Mouse (Mus musculus): ENCODE measurements around the gene Rspo3. TPM values are rescaled to one million over a fixed set of nuclear protein-coding genes. Genes with fewer than 3 reads are reported as not detected.
A peak's percentile ranks its signal among the peaks of the same experiment; 100 is the strongest.

The Rspo3 gene
- polyA plus RNA-seq, 1 experiment, result 1.4 TPM

- Histone ChIP-seq H3K27ac (ENCODE audit: insufficient read depth, low read depth, low read length) (no peak overlapping the region), H3K27me3 (ENCODE audit: control insufficient read depth, insufficient read depth, low read length) (peaks cover 20% of the 10 kb centered on the region), H3K4me1 (ENCODE audit: control insufficient read depth, insufficient read depth, insufficient read length, low read length) (no peaks in the 10 kb centered on the region), H3K36me3 (ENCODE audit: control insufficient read depth, insufficient read depth, low read length) (no peaks in the 10 kb centered on the region), H3K4me3 (ENCODE audit: low read depth, low read length) (no peak overlapping the region)
- TF ChIP-seq CTCF (IDR thresholded peaks at IDR 0.05; ENCODE audit: extremely low read depth, insufficient read length, insufficient replicate concordance, low read depth, low read length), result no peak
- no peak for TF ChIP-seq POLR2A (IDR thresholded peaks at IDR 0.05; ENCODE audit: low read depth, low read length)
- 74% methylated on average over 2 of the region's 2 CpGs for WGBS
Observed at GRCm38 (mm10) chr10:29538791-29539190, 3.1 kb upstream of the Rspo3 start.

- Histone ChIP-seq H3K4me1 (ENCODE audit: control insufficient read depth, insufficient read depth, insufficient read length, low read length) (no peaks in the 10 kb centered on the region), H3K27me3 (ENCODE audit: control insufficient read depth, insufficient read depth, low read length) (peaks cover 31% of the 10 kb centered on the region), H3K27ac (ENCODE audit: insufficient read depth, low read depth, low read length) (no peak overlapping the region), H3K4me3 (ENCODE audit: low read depth, low read length) (peak overlapping the region; percentile 58), H3K36me3 (ENCODE audit: control insufficient read depth, insufficient read depth, low read length) (no peaks in the 10 kb centered on the region)
- no peak for TF ChIP-seq POLR2A (IDR thresholded peaks at IDR 0.05; ENCODE audit: low read depth, low read length)
- TF ChIP-seq CTCF (IDR thresholded peaks at IDR 0.05; ENCODE audit: extremely low read depth, insufficient read length, insufficient replicate concordance, low read depth, low read length), result no peak
- 8% methylated on average over 7 of the region's 7 CpGs for WGBS
Observed at GRCm38 (mm10) chr10:29534830-29535227, 838 bp downstream of the Rspo3 start.

GRCm38 (mm10) chr10:29533846-29534829 lies 1.5 kb downstream of the Rspo3 start:
- TF ChIP-seq CTCF (IDR thresholded peaks at IDR 0.05; ENCODE audit: extremely low read depth, insufficient read length, insufficient replicate concordance, low read depth, low read length) (no peak), POLR2A (IDR thresholded peaks at IDR 0.05; ENCODE audit: low read depth, low read length) (no peak)
- Histone ChIP-seq H3K27me3 (ENCODE audit: control insufficient read depth, insufficient read depth, low read length) (peaks cover 31% of the 10 kb centered on the region), H3K4me1 (ENCODE audit: control insufficient read depth, insufficient read depth, insufficient read length, low read length) (no peaks in the 10 kb centered on the region), H3K27ac (ENCODE audit: insufficient read depth, low read depth, low read length) (no peak overlapping the region; the same call in 1 of the 2 replicates), H3K36me3 (ENCODE audit: control insufficient read depth, insufficient read depth, low read length) (no peaks in the 10 kb centered on the region), H3K4me3 (ENCODE audit: low read depth, low read length) (peak overlapping the region; percentile 58)
- WGBS, result 3% methylated on average over 24 of the region's 24 CpGs

- 4% methylated on average over 30 of the region's 30 CpGs for WGBS
- TF ChIP-seq POLR2A (IDR thresholded peaks at IDR 0.05; ENCODE audit: low read depth, low read length) (no peak), CTCF (IDR thresholded peaks at IDR 0.05; ENCODE audit: extremely low read depth, insufficient read length, insufficient replicate concordance, low read depth, low read length) (peak; percentile 29; the same call in 1 of the 2 replicates)
- H3K36me3 ChIP-seq (ENCODE audit: control insufficient read depth, insufficient read depth, low read length), result no peaks in the 10 kb centered on the region
- H3K4me3 ChIP-seq (ENCODE audit: low read depth, low read length), result peak overlapping the region; percentile 58
- no peak overlapping the region for H3K27ac ChIP-seq (ENCODE audit: insufficient read depth, low read depth, low read length)
- peaks cover 31% of the 10 kb centered on the region for H3K27me3 ChIP-seq (ENCODE audit: control insufficient read depth, insufficient read depth, low read length)
- H3K4me1 ChIP-seq (ENCODE audit: control insufficient read depth, insufficient read depth, insufficient read length, low read length), result no peaks in the 10 kb centered on the region
Observed at GRCm38 (mm10) chr10:29532821-29533715, 2.6 kb downstream of the Rspo3 start.

GRCm38 (mm10) chr10:29513563-29513962 lies 22.1 kb downstream of the Rspo3 start:
- no peaks in the 10 kb centered on the region for H3K4me1 ChIP-seq (ENCODE audit: control insufficient read depth, insufficient read depth, insufficient read length, low read length)
- H3K27ac ChIP-seq (ENCODE audit: insufficient read depth, low read depth, low read length), result no peak overlapping the region
- H3K27me3 ChIP-seq (ENCODE audit: control insufficient read depth, insufficient read depth, low read length), result no peaks in the 10 kb centered on the region
- 95% methylated on average over 1 of the region's 1 CpGs for WGBS
- H3K36me3 ChIP-seq (ENCODE audit: control insufficient read depth, insufficient read depth, low read length), result no peaks in the 10 kb centered on the region
- no peak for TF ChIP-seq POLR2A (IDR thresholded peaks at IDR 0.05; ENCODE audit: low read depth, low read length)
- no peak for TF ChIP-seq CTCF (IDR thresholded peaks at IDR 0.05; ENCODE audit: extremely low read depth, insufficient read length, insufficient replicate concordance, low read depth, low read length)
- no peak overlapping the region for H3K4me3 ChIP-seq (ENCODE audit: low read depth, low read length)

GRCm38 (mm10) chr10:29508167-29508566 lies 27.5 kb downstream of the Rspo3 start:
- TF ChIP-seq CTCF (IDR thresholded peaks at IDR 0.05; ENCODE audit: extremely low read depth, insufficient read length, insufficient replicate concordance, low read depth, low read length) (no peak), POLR2A (IDR thresholded peaks at IDR 0.05; ENCODE audit: low read depth, low read length) (no peak)
- Histone ChIP-seq H3K4me1 (ENCODE audit: control insufficient read depth, insufficient read depth, insufficient read length, low read length) (no peaks in the 10 kb centered on the region), H3K27ac (ENCODE audit: insufficient read depth, low read depth, low read length) (no peak overlapping the region), H3K4me3 (ENCODE audit: low read depth, low read length) (no peak overlapping the region), H3K36me3 (ENCODE audit: control insufficient read depth, insufficient read depth, low read length) (no peaks in the 10 kb centered on the region), H3K27me3 (ENCODE audit: control insufficient read depth, insufficient read depth, low read length) (no peaks in the 10 kb centered on the region)
- 71% methylated on average over 2 of the region's 2 CpGs for WGBS

Measured in small intestine, adult 2 months (tissue).